Mouse (Mus musculus) ES-CJ7 (cell line): ENCODE results near the gene Cops2.

ENCODE experiments used
- DNase-seq: peaks from one replicate; pipeline ENCODE4 v3.0.0; 2011; ENCODE audit warnings: low read depth, low spot score

The Cops2 gene

DNA sequence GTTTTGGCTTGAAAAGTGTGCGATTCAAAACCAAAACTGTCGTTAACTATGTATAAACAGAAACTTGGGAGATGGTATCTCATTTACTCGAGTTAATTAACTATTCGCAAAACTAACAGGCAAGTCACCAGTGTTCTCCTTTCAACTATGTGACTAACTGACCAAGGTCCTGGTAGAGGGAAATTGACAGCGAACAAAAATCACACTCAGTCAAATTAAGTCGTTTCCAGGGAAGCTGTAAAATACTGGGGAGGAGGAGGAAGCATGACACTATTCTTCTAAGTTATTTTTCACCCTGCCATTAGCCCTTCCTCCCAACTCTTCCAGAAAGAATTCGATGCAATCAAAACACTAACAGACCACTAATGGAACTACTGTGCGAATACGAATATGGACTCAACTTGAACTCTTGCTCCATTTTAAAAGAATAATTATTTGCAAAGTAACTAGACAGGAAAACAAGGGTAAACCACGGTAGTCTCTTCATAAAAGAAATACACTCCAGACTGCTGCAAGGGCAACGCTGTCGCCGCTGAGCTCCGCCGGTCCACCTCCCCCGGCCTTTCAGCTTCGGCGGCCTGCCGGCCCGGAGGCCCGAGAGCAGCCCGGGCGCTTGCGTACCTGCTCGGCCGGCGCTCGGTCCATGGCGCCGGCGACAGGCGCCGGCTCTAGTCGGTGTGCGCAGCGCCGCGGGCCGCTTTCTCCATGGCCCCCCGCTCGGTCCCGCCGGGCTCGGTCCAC, 76.8 kb downstream of the Cops2 start:
- DNase-seq = no peak

GRCm38 (mm10) chr2:125781006-125781405, 77.9 kb downstream of the Cops2 start:
- no peak for DNase-seq
